Mouse (Mus musculus): Measurements from ENCODE around the gene Nup62.

DNA sequence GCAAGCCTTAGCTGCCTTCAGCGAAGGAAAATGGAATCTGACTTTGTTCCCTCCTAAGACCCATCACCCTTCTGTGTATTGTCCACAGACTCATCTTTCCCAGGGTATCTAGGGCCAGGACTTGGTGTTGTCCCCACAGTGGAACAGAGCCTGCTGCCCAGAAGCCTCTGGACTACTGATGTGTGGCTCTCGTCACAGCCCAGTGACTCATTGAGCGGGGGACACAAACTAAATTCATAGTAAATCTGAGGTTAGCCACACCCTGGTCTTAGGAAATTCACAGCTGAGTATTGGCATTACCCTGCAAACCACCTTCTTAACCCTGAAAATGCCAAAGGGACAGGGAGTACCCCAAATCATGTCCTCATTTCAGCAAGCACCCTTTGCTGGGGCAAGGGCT is 10.9 kb downstream of the Nup62 start:
- TF ChIP-seq TCF12 (IDR thresholded peaks at IDR 0.05; ENCODE audit: insufficient read depth, poor library complexity, severe bottlenecking): no peak
- TF ChIP-seq POLR2A (IDR thresholded peaks at IDR 0.05; ENCODE audit: insufficient read length, low read depth): no peak
- no peak for TF ChIP-seq POLR2AphosphoS2 (IDR thresholded peaks at IDR 0.05; ENCODE audit: insufficient read length, low read depth)
- TF ChIP-seq CEBPB (IDR thresholded peaks at IDR 0.05; ENCODE audit: insufficient read depth, poor library complexity, severe bottlenecking): 0 out of 2 replicates have a peak, but pooled peaks have one; percentile 28
- TF ChIP-seq MAX (IDR thresholded peaks at IDR 0.05; ENCODE audit: low read depth): no peak
- no peak for TF ChIP-seq MYOD1 (IDR thresholded peaks at IDR 0.05; ENCODE audit: control insufficient read depth in 1 of 3, insufficient read length in 2 of 3, low read depth in 2 of 3)
- TF ChIP-seq E2F4 (IDR thresholded peaks at IDR 0.05; ENCODE audit: insufficient read depth): no peak
- TF ChIP-seq MYOG (IDR thresholded peaks at IDR 0.05; ENCODE audit: control insufficient read depth in 1 of 3, insufficient read depth in 1 of 3, insufficient read length in 2 of 3, low read depth in 2 of 3): no peak

Measured in myocyte (in vitro differentiated cells).